Mouse (Mus musculus): ENCODE measurements at regions not wholly inside any gene's neighbourhood (a gene's known extent, or its start where the extent isn't known, plus 50 kb on each side); places are given as distances from the start of the nearest gene placed in this dataset.
"Not testable (repeated sequence)": the region's sequence is repeated elsewhere in the genome, so short reads cannot be mapped to it uniquely, and the experiment has no call there.

DNA sequence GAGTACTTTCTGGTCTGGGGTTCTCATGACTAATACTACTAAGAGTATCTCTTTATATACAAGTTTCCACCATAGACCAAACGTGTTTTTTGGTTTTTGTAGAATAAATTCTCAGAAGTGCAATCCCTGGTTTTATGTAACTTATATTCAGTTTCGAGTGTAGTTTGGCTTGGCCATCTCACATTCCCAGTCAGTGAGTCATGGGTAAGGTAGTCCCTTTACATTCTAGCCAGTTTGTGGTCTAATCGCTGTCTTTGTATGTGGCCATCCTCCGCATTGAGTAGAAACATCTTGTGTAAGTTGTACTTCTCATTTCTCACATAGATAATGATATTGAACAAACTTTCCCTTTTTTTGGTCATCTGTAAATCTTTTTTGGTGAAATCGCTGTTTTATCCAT lies 88.3 kb downstream of the Anxa5 start:
- no peak for DNase-seq

DNA sequence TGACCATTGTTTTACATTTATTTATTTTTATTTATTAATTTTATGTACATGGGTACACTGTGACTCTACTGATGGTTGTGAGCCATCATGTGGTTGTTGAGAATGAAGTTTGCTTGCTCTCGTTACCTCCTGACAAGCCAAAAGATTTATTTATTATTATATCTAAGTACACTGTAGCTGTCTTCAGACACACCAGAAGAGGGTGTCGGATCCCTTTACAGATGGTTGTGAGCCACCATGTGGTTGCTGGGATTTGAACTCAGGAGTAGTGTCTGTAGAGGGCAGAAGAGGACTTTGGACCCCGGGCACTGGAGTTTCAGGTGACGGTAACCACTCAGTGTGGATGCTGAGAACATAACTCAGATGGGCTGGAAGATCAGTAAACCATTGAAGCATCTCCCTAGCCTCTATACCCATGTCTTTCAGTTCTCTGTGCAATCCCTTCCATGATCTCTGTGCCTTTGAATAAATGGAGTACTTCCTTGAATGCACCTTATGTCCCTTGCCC lies 92.2 kb downstream of the Anxa5 start:
- no peak for DNase-seq

DNA sequence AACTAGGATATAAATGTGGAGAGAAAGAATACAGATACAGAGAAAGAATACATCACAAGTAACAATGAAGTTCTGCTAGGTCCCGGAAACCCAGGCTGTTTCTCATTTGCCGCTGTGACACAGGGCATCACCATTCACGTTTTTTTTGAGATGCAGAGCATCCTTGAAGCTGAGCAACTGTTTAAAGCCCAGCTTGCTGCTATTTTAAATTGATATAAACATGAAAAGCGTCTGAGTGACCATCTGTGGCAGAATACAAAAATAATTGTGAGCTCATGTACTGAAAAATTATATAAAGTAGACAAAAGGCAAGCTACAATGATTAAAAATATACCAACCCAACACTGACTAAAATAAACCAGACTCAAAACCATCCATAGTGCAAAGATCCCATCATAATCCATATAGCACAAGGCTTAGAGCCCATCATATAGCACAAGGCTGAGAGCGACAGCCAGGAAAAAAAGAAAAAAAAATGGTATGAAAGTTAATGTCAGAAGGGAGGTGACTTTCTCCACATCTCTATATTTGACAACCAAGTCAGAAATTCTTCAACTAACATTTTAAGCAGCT lies 94.0 kb downstream of the Anxa5 start:
- DNase-seq = no peak

DNA sequence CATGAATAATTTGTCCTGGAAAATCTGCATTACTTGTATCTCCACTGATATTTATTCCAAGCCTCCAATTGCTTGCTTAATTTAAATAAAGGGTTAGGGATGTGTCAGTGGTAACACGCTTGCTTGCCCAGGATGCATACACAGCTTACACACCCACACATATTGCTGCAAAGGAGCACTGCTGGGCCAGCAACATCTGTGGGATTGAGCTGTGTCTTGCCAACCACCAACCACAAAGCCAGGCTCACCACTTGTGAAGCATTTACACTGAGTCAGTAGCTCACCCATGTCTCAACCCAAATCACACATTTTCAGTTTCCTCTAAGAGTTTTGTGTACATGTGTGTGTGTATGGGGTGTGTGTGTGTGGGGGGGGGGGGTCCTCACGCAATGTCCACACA lies 100.0 kb downstream of the Anxa5 start:
- no peak for DNase-seq

DNA sequence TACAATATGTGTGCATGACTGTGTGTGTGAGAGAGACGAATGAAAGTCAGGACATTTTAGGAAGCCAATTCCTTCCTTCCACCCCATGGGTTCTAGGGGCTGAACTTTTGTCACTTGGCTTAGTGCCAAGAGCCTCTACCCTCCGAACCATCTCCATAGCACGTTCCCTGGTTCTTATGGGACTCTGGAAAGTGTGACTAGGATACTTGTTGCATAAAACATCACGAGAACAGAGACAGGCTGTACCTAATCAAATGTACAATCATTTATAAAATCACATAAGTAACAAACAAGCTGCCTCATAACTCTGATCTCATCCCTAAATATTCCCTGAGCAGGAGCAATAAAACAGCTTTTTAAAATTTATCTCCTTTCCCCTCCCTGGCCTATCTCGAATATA lies 100.8 kb downstream of the Anxa5 start:
- DNase-seq = no peak

DNA sequence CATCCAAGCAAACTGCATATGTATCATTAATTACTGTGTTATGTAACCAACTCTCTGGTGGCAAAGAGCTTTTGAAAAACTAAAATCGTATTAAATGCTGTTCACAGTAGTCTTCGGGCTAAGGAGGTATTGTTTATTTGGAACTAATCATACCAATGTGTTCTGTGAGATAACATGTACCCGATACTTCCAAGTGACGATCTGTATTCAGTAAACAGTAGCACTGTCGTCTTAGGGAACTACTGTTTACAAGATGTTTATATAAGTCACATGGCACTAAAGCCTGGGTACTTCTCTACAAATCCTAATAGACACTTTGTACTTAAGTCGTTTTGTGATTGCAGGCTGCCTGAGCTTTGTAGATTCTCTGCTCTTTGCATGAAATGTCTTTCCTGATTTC lies 114.8 kb downstream of the Anxa5 start:
- no peak for DNase-seq

DNA sequence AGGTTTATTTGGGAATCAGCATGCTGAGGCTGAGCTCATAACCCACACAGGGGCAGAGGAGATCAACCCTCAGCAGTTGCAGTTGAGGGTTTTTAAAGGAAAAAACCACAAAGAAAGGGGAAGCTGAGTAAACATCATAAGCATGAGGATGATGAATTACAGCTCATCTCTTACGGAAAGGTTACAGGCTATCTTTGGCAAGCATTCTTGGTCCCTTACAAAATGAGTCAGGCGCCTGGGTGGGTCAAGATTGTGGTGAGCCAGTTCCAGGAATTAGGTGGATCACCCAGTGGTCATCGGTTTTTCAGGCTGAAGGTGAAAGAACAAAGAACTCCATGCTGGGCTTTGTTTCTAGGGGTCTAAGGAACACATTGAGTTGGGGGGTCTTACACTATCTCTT lies 121.5 kb downstream of the Anxa5 start:
- DNase-seq = not testable (repeated sequence)

DNA sequence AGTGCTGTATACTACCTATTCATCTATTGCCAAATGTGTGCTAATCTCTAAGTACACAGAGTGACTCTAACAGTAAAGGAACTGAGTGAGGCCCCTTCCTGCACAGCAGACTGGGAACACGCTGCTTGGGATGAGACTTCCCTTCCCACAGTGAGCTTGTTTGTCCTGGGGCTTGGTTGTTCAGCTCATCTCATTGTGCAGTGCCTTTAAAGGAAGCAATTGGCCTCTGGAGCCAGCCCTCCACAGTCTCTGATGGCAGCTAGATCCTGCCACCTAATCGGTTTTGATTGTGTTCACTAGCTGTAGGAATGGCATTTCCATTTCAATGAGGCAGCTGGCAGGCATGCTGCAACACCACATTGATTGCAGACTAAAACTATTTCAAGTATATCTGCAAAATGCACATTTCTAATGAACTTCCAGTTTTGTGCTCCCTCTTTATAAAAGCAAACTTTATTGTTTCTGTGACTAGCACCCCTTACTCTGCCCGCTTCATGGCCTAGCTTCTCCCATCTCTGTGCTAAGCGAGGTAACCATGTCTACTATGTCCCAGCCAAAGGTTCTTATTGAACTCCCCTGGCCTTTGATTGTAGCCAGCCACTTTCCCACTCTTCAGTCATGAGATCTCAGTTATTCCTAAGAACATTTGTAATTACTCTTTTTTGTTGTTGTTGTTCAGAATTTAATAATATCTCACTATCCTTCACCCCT lies 123.5 kb downstream of the Anxa5 start:
- DNase-seq = no peak

DNA sequence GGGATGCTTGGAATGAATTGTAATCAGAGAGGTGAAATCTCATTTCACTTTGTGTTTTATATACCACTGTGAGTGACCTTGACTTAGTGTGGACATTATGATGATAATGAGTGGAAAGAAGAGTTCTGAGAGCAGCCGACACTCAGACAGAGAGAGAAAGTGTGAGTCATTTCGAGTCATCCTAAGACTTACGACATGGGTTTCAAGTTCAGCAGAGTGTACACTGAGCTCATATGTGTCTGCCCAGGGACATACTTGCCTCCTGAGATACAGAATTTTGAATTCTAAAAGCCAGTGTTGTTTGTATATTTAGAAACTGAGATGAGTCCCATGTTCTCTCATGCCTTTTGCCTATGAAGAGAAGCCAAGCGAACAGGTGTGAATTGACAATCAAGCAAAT lies 126.6 kb downstream of the Anxa5 start:
- DNase-seq = no peak

DNA sequence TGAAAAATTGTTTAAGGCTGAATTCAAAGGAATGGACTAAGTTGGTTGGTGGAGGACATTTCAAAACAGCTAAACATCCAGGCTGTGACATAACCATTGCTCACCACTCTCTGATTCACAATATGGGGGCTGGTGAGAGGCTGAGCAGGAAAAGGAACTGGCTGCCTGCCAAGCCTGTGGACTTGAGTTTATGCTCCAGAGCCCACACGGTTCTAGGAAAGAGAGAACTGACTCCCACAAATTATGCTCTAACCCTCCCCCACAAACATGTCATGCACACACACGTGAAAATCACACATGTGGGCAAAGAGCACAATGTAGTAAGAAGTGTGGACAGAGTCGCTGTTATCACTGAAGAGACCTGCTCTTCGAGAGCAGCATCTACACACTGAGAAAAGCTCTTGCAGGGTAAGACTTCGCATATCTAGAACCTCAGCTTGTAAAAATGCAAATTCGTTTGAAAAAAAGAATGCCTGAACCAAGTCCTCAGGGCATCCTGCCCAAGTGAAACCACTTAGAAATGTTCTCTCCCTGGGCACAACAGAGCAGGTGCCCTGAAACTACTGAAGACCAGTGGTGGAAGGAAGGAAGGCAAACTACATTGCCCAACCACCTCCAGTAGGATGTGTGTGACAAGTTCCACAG lies 118.9 kb upstream of the Qrfpr start:
- peak; percentile 75 for DNase-seq

DNA sequence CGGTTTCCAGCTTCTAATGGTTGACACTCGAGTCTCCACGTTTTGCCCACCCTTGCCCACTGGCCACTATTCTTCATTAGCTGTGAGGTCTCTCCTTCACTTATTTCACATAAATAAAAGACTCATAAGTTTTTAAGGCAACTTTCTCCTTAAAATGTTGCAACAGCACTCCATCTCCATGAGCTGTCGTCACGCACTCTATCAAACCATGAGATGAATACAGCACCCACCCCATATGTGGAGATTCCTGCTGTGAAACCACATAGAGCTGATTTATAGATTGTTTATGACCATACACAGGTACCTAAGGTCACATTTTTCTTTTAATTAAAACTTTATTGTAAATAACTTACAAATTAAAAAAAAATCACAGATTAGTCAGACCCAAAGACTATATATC lies 117.5 kb upstream of the Qrfpr start:
- no peak for DNase-seq

DNA sequence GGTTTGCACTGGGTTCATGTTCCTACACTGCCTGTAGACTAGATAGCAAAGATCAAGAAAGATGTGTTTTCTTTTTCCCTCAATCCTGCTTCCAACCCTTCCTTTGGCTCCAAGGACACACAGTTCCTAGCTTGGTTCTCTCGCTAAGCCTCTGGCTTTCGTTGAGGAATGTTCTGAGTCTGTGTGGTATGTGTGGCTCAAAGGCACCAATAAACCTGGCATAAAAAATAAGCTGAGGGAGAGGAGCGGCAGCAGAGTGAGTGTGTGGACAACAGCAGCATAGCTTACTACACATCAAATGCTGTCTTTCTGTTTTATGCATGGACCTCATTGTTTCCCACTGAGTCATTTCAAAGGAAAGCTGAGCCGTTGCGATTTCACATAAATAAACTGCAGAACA lies 112.2 kb upstream of the Qrfpr start:
- DNase-seq = no peak

DNA sequence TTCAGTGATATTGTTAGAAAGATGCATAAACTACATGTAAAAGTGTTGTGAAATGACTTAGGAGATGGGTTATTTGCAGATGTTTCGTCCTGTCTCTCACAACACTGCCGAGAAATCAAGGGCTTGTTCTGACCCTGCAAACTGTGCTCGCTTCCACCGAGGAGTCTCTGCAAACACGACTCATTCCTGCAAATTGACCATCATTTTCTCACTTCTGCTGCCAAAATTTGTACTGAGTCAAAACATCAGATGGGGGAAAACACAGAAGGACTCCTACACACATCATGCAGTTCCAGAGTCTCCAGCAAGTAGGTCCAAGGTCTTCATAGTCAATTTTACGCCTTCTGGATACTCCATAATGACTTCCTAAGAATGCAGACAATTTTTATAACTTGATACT lies 109.9 kb upstream of the Qrfpr start:
- DNase-seq = no peak

DNA sequence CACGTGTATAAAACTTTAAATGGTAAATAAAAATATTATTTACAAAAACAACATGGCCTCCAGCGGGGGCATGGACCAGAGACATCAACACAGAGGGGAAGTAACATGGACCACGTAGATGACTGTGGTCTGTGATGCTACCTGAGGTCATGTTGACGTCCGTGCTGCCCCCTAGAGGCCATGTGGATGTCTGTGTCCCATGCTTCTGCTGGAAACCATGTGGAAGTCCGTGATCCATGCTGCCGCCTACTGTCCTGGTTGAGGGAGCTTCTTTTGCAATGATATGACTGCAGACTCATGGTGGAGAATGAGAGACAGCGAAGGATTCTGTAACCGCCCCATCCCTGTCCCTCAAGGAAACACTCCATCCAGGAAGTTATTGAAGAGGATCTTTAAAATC lies 108.5 kb upstream of the Qrfpr start:
- no peak for DNase-seq

DNA sequence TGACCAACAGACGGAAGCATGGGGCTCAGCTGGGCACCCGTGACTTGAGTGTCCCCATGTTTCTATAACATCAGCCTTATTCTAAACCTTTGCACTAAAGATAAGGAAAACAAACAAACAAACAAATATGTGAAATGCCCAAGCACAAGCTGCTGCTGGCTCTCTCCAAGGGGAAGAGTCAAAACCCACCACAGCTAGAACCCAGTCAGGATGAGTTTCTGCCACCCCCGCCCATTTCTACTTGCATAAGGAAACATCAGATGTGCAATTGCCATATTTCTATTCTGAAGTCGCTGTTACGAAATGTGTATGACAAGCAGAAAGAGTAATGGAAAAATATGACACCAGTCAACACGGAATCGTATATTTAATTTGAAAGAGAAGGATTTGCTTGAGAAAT lies 107.5 kb upstream of the Qrfpr start:
- no peak for DNase-seq

DNA sequence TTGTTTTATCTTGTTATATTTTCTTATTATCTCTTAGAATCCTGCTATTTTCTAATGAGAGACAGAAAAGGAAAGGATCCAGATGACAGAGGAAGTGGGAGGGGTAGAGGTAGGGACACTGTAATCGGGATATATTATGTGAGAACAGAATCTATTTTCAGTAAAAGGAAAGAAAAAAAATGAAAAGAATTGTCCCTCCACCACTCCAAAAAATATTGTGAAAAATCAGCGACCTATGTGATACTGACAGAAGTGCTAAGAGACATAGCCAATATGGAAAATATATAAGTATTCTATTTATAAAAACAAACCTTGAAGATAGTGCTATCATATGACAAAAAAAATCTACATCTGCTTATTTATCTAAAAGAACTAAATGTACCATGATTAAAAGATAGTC lies 106.8 kb upstream of the Qrfpr start:
- DNase-seq = no peak

DNA sequence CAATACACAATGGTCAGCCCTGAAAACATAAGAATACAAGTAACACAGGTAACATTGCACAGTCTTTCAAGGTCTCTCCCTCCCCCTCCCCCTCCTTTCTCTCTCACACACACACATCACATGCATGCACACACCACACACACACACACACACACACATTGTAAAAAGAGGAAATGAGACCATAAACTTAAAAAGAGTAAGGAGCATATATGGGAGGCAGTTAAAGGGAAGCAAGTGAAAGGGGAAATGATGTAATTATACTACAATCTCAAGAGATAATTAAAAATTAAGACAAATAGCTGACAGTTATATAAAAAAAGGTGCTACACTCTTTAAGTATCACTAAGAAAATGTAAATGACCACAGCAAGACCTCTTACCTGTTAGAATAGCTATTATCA lies 96.5 kb upstream of the Qrfpr start:
- no peak for DNase-seq

DNA sequence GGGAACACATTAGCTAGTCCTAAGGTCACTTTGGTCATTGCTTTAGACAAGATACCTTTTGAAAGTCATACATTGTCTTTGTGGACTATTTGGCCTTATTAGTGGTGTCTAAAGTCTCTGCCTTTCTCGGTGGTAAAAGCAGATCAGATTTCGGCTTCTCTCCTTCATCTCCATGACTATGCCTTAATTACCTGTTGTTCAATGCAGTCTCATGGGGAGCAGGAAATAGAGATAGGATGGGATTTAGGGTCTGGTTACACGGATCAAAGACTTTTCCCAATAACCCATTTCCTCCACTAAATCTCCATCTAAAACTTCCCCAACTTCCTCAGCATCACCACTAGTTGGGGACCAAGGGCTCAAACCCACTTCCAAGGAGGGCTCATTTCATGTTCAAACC lies 89.2 kb upstream of the Qrfpr start:
- DNase-seq = no peak

DNA sequence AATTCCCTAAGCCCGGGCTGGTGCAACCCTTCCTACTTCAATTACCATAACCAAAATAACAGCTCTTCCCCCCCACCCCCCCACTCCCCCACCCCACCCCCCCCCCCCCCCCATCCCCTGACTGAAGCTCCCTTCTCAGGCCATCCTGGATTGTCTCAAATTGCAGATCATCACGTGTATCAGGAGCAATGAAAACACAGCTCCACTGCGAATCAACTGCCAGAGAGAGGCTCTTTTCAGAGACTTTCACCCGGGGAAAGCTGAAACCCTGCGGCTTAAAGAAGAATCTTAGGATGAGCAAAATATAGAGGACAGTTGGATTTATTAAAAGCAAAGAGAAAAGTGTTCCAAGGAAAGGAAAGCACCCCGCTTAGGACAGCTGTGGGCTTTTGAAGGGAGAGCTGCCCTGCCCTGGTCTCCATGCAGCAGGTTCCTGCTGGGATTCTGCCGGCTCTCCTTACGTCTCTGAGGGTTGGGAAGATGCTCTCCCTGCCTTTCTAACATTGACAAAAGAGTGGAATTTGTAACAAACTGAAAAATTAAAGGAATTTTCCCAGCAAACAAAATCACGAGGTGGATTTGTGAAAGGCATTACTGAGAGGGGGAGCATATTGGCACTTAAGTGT lies 88.6 kb upstream of the Qrfpr start:
- DNase-seq = no peak

DNA sequence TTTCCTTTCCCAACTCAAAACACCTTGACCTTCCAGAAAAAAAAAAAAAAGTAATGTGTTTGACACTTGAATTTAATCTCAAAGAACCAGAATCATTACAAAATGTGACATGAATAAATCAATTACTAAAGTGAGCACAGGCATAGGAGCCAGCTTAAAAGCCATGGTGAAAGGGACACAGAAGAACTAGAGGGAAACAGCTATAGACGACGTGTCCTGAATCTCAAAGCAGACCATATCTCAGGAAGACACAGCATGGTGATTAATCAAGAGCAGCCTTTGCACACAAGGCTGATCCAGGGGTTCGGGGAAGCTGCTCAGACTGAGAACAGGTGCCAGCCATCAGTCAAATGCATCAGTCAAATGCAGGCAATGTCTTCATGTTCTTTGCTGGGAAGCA lies 74.7 kb upstream of the Qrfpr start:
- DNase-seq = no peak

DNA sequence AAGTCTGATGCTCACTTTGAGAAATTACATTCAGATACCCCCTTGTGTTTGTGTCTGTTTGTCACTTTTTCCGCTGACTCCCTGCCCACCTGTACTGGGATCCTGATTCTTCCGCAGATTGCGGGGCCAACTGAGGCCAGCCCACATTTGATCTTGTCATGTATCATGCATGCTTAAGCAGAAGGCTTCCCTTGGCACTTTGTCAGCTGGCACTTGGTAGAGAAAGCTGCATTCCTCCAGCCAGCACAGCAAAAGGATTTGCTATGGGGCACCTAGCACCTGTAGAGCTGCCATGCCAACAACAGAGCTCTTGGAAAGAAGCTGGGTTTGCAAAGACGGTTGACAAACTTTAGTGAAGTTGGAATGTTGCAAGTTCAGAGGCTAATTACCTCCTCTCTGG lies 69.9 kb upstream of the Qrfpr start:
- no peak for DNase-seq

DNA sequence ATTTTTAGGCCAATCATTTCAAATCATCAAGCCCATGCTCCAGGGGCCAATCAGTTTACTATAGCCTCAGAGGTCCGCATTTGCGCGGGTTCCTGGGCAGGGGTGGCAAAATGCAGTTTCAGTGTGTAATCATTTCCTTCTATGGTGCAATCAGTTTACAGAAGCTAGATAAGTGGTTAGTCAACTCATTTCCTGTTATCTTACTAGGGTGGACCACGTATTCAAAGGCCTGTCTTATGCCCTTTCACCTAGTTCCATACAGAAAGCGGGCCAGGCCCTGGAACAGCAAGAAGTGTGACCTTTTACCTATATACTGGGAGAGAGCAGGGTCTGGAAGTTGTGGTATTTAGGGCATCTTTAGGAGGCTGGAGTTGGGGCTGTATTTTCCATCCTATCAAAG lies 62.0 kb upstream of the Qrfpr start:
- no peak for DNase-seq

DNA sequence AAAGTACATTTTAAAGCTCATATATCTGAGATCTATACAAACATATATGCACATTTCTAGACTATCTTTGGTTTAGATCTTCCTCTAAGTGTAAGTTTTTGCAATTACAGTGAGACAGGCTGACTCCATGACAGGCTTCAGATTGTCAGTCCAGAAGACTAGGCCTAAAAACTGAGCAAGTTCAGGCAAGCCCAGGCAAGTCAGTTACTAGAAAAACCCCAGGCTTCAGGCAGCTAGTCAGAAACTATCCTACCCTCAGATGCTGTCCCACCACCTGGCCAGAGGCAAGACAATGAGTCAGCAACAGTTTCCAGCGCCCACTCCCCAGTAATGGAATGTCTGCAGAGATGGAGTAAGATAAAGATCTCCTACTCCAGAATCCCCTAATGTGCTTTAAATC lies 53.4 kb upstream of the Qrfpr start:
- no peak for DNase-seq

Measured in right cerebral cortex, postnatal 25 days (tissue).